Mouse (Mus musculus) v-Abl transformed pro-B cells (cell line): ENCODE measurements around the gene Map3k11.

Experiments
- in situ Hi-C, 2 experiments: fragments of 400-800 bp; cut with MboI; formaldehyde crosslinking; loops; one replicate each; pipeline ENCODE4 v1.15.1; 2025; ENCODE audit not compliant: unreplicated experiment in 2 of 2

The Map3k11 gene

DNA sequence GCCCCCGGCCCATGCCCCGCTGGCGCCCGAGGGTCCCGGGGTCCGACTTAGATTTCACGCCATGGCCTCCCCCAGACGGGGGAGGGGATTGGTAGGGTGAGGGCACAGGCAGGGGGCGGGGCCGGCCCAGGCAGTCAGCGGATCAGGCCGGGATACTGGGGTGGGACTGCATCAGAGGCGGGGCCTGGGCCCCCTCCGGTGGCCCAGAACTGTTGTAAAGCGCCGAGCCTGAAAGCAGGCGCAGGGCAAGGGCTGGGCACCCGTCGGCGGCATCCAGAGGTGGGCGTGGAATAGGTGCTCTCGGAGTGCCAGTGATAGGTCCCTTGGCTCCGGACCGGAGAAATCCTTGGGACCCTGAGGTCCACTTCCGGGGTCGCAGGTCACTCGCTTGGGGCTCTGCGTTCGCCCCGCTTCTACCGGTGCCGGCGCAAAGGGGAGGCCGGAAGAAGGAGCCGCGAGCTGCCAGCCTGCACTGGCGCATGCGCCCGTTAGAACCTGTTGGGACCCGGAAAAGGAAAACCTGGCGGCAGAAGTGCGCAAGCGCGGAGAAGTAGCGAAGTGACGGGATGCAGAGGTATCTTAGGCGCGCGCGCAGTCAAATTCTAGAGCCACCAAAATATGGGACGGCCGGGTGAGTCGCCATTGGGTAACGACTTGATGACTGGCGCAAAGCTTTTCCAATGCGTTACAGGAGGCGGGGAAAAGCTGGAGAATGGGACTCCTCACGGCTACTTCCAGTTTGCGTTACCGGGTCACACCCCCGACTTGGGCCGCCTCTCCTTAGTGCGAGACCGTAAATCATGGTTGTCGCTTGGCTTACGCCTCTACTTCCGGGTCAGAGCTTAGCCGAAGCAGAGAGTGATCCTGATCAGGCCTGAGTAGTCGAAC is at the start of gene Map3k11, which contains the start of gene Pcnx3:
Gene Map3k11, plus strand, starts transcription at position 543 of the 888 bp plus-strand sequence.
Gene Pcnx3, minus strand, starts transcription at position 709 of the 888 bp plus-strand sequence.
- in situ Hi-C loops, result no loop called here

DNA sequence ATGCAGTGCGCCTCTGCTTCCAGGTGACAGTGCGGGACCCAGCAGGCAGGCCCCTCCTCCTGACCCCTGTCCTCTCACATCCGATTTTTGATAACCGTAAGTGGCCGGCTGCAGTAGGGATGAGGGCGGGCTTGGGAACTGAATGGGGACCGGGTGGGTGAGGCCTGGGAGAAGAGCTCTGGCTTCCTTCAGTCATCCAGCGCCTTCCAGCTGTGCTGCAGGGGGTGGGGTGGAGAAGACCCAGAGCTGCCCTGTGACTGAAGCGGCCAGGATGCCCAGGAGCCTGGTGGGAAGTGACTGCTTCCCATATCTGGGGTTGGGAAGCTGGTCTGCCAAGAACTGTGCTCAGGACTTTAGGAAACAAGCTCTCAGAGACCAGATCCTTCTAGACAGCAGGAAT is 48.2 kb upstream of the Map3k11 start:
- in situ Hi-C loops, result no loop called here

DNA sequence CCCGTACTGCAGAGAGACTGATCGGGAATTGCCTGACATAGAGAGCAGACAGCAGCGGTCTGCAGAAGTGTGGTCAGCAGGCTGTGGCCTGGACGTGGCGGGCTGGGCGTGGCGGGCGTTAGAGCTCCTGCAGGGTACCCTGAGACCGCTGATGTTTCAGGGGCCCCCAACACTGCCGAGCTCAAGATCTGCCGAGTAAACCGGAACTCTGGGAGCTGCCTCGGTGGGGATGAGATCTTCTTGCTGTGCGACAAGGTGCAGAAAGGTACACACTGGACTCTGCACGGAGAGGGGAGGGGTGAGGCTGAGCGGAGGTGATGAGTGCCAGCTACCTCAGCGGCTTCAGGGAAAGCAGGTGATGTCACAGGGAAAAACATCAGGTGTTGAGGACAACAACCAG is 47.5 kb upstream of the Map3k11 start:
- in situ Hi-C loops, result no loop called here

DNA sequence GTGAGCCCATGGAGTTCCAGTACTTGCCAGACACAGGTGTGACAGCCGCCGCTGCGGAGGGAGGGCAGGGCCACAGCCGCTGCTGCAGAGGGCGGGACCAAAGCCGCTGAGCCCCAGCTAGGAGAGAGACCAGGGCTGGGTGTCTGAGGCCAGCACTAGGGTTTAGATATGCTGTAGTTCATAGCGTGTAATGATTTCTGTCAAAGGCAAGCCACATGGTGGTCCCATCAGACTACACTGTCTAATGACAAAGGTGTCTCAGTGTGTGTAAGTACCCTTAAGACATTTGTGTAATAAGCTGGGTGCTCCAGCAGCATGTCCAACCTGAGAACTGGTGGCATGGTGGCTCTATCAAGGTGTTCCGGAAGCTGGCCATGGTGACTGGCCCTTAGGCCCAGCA is 46.9 kb upstream of the Map3k11 start:
- in situ Hi-C loops, result no loop called here

DNA sequence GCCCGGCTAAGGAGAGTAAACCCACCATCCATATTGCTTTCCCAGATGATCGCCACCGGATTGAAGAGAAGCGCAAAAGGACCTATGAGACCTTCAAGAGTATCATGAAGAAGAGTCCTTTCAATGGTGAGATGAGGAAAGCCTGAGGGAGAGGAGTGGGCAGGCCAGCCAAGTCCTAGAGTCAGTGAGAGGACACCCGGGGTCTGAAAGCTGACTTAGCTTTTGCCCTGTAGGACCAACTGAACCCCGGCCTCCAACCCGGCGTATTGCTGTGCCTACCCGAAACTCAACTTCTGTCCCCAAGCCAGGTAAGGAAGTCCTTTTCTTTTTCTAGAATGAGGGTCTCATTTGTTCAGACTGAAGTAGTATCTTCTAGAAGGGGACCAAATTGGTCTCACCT is 43.3 kb upstream of the Map3k11 start:
- in situ Hi-C loops, result no loop called here

DNA sequence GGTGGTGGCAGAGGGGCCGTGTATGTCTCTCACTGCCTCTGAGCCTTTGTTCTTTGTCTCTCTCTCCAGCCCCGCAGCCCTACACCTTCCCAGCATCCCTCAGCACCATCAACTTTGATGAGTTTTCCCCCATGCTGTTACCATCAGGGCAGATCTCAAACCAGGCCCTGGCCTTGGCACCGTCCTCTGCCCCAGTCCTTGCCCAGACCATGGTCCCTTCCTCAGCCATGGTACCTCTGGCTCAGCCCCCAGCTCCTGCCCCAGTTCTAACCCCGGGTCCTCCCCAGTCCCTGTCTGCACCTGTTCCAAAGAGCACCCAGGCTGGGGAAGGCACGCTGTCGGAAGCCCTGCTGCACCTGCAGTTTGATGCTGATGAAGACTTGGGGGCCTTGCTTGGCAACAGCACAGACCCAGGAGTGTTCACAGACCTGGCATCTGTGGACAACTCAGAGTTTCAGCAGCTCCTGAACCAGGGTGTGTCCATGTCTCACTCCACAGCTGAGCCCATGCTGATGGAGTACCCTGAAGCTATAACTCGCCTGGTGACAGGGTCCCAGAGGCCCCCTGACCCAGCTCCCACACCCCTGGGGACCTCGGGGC is 41.7 kb upstream of the Map3k11 start:
- in situ Hi-C loops, result no loop called here

DNA sequence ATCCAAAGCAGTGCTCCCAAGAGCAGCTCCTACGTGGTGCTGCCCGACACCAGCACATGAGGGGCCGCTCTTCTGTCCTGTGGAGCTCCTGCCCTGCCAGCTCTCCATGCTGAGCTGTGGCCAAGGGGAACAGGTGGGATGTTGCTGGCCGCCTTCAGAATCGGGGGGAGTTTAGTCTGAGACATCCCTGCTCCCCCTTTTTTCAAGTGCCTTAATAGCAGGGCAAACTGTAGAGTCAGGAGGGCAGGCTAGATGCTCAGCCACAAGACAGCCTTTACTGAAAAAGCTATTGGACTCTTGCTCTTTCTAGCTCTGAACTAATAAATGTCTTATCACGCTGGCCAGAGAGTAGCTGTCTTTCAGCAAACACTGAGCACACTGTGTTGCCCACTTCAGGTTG is 40.8 kb upstream of the Map3k11 start:
- in situ Hi-C loops, result no loop called here

DNA sequence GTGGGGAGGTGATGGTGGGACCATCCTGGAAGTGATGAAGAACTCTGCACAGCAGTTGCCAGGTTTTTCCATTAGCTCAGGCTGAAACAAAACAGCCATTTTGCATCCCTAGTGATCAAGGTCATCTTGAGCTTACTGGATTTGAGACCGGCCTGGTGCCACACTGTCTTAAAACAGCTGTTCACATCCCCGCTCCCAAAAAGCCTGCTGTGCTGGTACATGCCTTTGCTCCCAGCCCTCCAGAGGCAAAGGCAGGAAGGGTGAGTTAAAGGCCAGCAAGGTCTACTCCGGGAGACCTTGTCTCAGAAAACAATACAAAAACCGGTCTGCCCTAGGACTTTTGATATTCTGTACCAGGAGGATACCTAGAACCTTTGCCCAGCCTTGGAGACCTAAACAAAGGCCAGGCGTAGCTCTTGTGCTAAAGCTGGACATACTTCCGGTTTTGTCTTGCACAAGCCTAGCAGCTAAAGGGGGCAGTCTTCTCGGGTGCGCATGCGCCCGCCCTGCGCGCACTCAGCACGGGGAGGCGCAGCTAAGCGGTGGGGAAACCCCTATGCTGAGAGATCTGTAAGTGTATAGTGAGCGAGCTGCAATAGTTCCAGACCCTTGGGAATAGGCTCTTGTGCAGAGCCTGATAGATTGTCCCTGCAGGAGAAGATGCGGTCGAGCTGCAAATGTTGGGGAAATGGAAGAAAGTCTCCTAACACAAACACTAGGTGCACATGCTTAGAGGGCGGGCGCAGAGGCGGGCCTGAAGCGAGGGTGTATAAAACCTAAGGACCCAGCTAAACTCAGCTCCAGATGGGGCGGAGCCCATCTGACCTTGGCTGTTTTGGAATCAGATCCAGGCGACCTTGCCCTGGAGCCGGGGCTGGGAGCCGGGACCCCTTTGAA is 39.9 kb upstream of the Map3k11 start:
- in situ Hi-C loops, result no loop called here

DNA sequence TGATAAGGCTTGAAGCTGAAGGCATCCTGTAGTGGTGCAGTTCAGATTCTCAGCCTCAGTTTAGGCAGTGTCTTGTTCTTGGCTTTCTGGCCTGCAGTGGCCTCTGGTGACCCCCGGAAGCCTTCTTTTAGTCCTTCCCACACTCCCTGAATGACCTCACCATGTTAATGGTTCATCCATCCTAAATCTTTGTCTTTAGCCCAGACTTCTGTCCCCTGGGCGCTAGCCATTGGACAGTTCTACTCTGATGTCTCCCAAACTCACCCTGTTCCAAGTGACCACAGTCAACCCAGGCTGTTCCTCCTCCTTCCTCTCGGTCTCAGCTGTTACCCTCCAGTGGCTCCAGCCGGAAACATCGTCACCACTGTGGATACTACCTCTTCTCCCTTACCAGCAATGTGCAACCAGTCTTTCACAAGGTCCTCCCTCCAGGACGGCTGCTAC is 39.2 kb upstream of the Map3k11 start:
- in situ Hi-C loops, result no loop called here

DNA sequence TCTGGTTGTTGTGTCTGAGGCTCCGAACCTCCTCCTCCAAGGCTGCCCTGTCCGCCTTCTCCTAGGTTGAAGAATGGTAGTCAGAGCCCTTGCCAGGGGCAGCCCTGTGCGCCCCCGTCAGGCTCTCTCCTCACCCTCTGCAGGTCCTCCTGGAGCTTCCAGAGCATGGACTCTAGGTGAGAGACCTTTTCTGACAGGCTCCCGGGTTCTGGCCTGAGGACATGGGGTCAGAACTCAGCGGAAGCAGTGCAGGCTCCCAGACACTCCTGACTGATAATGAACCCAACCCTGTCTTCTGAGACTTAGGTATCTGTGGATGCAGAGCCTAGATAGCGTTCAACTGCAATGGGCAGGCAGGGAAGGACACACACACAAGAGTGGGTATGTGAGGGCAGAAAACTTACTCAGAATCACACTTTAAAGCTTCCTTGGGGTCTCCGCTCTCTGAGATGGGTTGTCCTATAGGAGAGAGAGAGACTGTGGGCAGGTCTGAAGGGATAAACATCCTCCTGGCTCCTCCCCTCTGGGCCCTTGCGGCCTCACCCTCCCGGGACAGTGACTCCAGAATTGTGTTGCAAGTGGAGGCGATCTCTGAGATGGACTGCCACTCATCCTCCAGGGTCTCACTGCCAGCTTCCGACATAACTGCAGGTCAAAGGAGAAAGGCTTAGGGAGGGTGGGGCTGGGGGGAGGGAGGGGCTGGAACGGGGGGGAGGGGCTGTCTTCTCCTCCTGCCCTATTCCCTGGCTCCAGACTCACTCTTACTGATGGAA is 36.9 kb upstream of the Map3k11 start:
- in situ Hi-C loops, result no loop called here

DNA sequence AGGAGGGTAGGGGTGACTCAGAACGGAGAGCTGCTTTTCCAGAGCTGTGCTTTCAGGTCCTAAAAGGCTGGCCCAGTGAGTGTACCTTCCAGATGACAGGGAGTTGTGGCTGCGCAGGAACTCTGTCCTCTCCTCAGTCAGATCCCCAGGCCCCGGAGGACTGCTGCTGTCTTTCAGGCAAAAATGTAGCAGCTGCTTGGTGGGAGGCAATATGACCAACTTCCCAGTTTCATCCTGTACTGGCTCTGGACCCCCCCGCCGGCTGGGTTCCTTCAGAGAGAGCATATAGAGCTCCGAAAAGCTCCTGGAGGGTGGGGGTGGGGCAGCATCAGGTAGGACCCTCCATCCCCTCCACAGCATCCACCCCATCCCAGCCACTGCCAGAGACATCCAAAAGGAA is 36.0 kb upstream of the Map3k11 start:
- in situ Hi-C loops, result no loop called here

DNA sequence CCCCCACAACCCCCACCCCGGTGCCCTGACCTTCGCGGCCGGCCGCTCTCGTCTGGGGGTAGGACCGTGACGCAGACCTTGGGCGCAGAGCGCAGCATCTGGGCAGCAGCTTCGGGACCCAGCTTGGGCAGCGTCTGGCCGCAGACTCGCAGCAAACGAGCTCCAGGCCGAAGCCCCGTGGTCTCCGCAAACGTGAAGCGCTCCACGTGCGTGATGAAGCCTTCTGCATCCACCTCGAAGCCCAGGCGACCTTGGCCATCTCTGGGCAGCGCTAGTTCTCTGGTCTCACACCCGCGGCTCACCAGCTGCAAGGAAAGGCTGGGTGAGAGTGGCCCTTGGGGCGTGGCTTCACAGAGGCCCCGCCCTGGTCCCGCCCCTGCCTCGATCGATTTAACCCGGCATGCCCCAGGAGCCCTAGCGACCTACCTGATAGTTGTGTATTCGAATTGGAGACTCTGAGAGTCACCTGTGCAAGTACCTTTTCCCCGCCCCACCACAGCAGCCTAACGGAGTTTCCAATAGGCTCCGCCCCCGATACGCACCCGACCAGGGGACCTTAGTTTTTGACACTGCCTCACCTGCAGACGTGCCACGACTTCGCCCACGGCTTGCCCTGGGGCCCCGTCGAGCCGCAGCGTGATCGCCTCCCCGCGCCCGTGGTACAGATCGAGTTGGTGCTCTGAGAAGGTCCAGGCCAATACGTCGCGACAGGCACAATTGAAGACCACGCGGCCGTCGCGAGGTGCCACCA is 34.4 kb upstream of the Map3k11 start:
- in situ Hi-C loops, result no loop called here

DNA sequence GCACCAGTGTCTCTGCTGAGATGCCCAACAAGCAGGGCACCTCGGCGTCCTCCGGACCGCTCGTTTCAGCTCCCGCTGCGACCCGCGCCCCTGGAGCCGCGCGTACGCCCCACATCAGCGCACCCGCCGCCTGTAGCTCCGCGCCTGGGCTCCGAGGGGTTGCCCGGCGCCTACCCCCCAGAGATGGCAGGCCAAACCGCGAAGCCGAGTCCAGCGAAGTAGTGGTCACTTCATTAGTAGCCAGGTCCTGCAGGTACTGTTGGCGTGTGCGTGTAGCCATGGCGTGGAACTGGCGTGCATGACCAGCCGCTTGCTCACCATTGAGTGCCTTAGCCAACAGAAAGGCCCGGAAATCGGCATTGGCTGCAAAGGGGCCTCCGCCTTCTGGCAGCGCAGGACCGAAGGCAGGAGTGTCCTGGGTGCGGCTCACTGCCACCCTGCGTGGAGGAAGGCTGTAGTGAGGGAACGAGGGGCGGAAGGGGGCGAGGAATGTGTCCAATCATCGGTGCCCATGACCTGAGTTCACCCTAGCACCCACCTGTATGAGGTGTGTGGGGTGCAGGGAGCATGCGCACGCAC is 33.7 kb upstream of the Map3k11 start:
- in situ Hi-C loops, result no loop called here

DNA sequence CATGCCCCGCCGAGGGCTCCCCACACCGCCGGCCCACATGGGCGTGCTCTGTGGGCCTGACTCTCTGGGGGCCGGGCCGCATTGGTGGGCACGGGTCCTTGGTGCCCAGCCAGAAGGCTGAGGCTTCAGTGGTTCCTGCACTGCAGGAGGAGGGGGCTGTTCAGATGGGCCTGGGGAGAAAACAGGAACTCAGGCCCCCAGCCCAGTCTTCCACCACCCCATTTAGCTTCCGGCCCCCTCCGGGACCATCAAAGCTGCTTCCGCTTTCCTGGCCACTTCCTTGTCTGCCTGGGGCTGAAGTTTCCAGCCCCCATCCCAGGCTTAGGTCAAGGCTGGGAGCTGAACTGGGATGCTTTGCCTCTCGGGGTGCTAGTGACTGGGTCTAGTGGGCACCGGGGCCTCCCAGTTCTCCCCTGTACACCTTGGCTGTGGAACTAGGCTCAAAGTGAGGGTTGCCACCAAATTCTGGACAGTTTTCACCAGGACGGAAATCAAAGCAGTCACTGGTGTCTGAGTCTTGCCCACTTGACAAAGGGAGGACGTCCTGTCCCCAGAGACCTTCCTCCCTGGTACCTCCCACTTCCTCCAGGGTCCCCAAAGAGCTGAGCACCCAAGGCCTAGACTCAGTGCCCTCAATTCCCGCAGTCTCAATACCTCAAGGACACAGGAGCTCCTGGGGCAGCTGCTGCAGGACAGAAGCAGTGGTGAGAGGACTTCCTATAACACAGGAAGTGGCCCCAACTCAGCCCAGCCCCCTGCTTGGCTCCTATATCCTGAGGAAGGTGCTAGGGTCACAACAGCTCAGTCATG is 27.4 kb upstream of the Map3k11 start:
- in situ Hi-C loops, result no loop called here

DNA sequence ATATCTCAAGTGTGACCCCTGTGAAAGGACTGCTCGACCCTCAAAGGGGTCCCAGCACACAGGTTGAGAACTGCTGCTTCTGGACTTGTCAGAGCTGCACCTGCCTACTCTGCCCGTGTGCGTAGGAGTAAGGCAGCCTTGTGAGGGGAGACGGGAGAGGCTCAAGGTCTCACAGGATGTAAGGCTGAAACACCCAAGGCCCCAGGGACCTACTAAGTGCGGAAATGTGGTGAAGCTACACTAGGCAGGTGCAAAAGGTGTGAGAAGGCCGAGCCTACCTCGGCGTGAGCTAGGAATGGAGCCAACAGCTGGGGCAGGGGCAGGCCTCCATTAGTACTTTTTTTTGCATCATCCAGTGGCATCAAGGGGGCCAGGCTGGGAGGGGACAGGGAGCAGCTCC is 26.2 kb upstream of the Map3k11 start:
- in situ Hi-C loops, result no loop called here

DNA sequence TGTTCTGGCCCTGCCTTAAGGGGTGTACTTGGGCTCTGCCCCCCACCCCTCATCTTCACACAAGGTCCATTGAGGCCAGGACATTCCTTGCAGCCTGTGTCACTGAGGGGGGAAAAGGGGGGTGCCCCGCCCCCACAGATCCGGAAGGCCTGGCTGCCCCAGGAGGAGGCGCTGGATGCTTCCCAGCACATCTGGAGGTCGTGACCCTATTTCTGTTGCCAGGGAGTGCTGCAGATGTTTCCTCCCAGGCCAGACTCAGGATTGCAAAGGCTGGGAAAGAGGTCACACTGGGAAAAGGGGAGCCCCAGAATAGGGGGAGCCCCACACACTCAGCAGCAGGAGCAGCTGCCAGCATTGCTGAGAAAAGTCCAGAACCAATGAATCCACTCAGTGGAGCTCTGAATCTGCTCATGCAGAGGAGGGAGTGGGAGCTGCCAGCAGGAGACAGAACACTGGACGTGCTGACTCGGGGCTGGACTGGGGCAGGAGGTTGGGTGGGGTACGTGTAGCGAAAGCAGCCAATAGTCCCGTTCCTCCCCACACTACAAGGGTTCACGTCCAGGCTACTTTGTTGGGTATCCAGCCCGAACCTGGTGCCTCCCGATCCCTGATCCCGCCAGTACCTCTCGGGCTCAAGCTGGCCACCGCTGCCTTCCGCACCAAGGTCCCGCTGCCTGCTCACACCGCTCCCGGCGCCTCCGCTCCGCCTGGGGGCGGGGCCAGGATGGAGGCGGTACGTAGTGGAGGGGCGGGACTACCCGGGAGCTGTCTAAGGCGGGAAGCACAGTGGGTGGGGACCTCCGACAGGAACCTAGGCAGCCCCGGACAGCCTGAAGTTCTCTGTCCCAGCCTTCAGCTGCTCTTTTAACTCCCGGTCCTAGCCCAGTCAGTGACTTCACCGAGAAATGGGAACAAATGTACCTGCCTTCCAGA is 25.3 kb upstream of the Map3k11 start, which contains the start of gene Sipa1:
Gene Sipa1, minus strand, starts transcription at position 727 of the 933 bp plus-strand sequence.
- in situ Hi-C loops, result no loop called here

DNA sequence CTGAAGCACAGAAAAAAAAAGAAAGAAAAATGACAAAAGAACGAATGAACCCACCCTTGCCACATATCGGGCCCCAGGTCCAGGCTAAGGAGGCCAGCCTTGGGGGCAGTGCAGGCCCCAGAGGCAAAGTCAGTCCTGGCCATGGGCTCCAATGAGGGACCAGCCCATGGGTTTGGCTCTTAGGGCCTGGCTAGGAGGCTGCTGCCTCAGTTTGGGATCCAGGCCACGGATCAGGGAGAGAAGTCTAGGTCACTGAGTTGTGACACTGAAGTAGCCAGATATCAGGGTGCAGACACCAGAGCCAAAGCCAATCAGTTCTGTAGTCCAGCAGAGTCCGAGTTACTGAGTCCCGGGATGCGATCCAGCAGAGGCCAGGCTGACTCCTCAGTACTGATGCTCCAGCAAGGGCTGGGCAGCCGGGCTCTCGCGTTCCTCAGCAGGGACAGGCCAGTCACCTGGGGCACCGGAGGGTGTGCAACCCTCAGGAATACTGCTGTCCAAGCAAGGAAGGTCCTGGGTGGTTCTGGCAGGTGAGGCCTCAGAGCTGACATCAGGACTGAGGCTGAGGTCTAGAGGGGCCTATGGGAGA is 23.8 kb upstream of the Map3k11 start:
- in situ Hi-C loops, result no loop called here
